Mouse (Mus musculus) heart, embryonic 14.5 days (tissue): Measurements from ENCODE around the gene Cdkal1. TPM values are rescaled to one million over a fixed set of nuclear protein-coding genes. Genes with fewer than 3 reads are reported as not detected.

Experiments
- ATAC-seq: fragments of 200-750 bp; cut with Nextera tagmentation; 2 replicates; pipeline ENCODE4 v1.8.0; 2017; ENCODE audit warnings: low read depth, moderate TSS enrichment; ENCODE audit not compliant: insufficient number of reproducible peaks, insufficient read depth, low FRiP score
- H3K27ac ChIP-seq, 2 experiments: fragments of 200-500 bp in 1 of 2; fragments of 300-500 bp in 1 of 2; sonication (generic) in 1 of 2; replicated peaks in 1 of 2; 2 replicates each; pipeline ENCODE4 v1.5.1; 2012 to 2014; ENCODE audit warnings: low read depth in 2 of 2, low read length in 2 of 2, control low read depth in 1 of 2, mild to moderate bottlenecking in 1 of 2, mixed read lengths in 1 of 2; ENCODE audit not compliant: control insufficient read depth in 1 of 2, insufficient read depth in 1 of 2
- H3K27me3 ChIP-seq: fragments of 300-500 bp; sonication (generic); 2 replicates; pipeline ENCODE4 v1.6.1; 2014; ENCODE audit warnings: mild to moderate bottlenecking, low read length, control low read depth; ENCODE audit not compliant: control insufficient read depth, insufficient read depth
- H3K36me3 ChIP-seq: fragments of 300-500 bp; sonication (generic); 2 replicates; pipeline ENCODE4 v1.6.1; 2014; ENCODE audit warnings: mild to moderate bottlenecking, control low read depth, low read length, mixed read lengths; ENCODE audit not compliant: control insufficient read depth, insufficient read depth
- H3K4me1 ChIP-seq, 2 experiments: fragments of 200-500 bp in 1 of 2; fragments of 300-500 bp in 1 of 2; sonication (generic) in 1 of 2; 2 replicates each; pipeline ENCODE4 v1.6.1; 2012 to 2014; ENCODE audit warnings: low read length in 2 of 2, control low read depth in 1 of 2, mixed read lengths in 1 of 2; ENCODE audit not compliant: control insufficient read depth in 2 of 2, insufficient read depth in 2 of 2
- H3K4me2 ChIP-seq: fragments of 300-500 bp; sonication (generic); 2 replicates; pipeline ENCODE4 v1.6.1; 2014; ENCODE audit warnings: mild to moderate bottlenecking, low read length
- H3K4me3 ChIP-seq, 2 experiments: fragments of 200-500 bp in 1 of 2; fragments of 300-500 bp in 1 of 2; sonication (generic) in 1 of 2; 2 replicates each; pipeline ENCODE4 v1.5.1; 2012 to 2014; ENCODE audit warnings: low read length in 2 of 2, mild to moderate bottlenecking in 2 of 2, control low read depth in 1 of 2, low read depth in 1 of 2, moderate library complexity in 1 of 2; ENCODE audit not compliant: control insufficient read depth in 1 of 2, insufficient read depth in 1 of 2
- H3K9ac ChIP-seq: fragments of 300-500 bp; sonication (generic); 2 replicates; pipeline ENCODE4 v1.6.1; 2014; ENCODE audit warnings: mild to moderate bottlenecking, low read length
- H3K9me3 ChIP-seq: fragments of 300-500 bp; sonication (generic); 2 replicates; pipeline ENCODE4 v1.6.1; 2016; ENCODE audit warnings: low read length, control low read depth; ENCODE audit not compliant: control insufficient read depth
- WGBS: fragments of 180-500 bp; shearing (Covaris S2); extraction: QIAGEN DNeasy Blood & Tissue Kit; methylation state at CpG from one replicate; pipeline ENCODE4 v1.1.7; 2014; 5-methylcytosine and 5-hydroxymethylcytosine counted together
- polyA plus RNA-seq: library from polyadenylated mRNA; unstranded; fragments of >200 nt; fragmentation: Nextera tagmentation; extraction: Ambion mirVana; gene quantifications from 2 replicates; pipeline ENCODE4 v1.2.1, GENCODE M21; 2014

Gene Cdkal1
- polyA plus RNA-seq, 1 experiment from 2014 or later: 28.3 TPM

DNA sequence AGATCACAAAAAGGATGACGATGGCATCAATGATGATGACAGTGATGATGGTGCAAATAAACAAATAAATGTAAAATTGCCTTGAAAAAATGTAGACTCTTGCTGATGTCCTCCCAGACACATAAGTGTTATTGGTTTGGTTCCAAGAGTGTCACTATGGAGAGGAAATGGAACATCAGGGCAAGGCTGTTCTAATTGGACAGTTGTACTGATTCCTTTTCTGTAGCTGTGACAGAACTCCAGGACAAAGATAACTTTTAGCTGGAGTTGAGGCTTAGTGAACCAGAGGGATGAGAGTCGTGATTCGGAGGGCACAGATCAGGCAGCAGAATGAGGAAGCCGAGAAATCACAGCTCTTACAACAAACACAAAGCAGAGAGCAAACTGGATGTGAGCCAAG is 111.7 kb downstream of the Cdkal1 start:
- Histone ChIP-seq H3K4me1 (peaks cover 4 to 7% of the 10 kb centered on the region in 2 experiments; a peak in 2 of 4 replicates), H3K4me3 (no peak overlapping the region), H3K36me3 (no peaks in the 10 kb centered on the region), H3K27ac (no peak overlapping the region), H3K27me3 (no peaks in the 10 kb centered on the region), H3K9ac (no peak overlapping the region), H3K9me3 (no peaks in the 10 kb centered on the region), H3K4me2 (no peak overlapping the region)
- ATAC-seq: no peak
- WGBS: 48% methylated on average over 4 of the region's 4 CpGs

GRCm38 (mm10) chr13:29737675-29738461 is 117.6 kb downstream of the Cdkal1 start:
- Histone ChIP-seq H3K4me1 (0 out of 4 replicates have a peak, but pooled peaks cover 0 to 6% of the 10 kb centered on the region in 2 experiments), H3K4me2 (no peak overlapping the region), H3K27me3 (no peaks in the 10 kb centered on the region), H3K9me3 (no peaks in the 10 kb centered on the region), H3K9ac (no peak overlapping the region), H3K27ac (no peak overlapping the region), H3K36me3 (no peaks in the 10 kb centered on the region), H3K4me3 (no peak overlapping the region)
- no peak for ATAC-seq
- 88% methylated on average over 5 of the region's 5 CpGs for WGBS

DNA sequence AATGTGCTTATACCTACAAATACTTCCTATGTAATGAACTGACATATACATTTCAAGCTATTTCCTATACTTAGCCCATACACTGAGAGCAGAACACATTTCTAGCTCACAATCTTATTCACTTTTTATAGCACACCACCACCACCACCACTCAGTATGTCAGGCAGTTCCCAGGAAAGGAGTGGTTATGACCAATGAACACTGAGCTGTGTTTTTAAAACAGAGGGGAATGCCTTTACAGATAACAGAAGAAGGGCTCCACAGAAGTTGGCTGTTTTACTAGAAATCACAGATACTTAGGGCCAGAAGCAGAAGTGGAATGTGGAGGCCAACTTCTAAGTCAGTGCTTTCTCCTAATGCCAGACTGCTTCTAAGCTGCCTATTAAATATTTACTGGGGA is 121.0 kb downstream of the Cdkal1 start:
- H3K27ac ChIP-seq: peak overlapping the region in 1 of 2 experiments; percentile 15; a peak in 2 of 4 replicates

DNA sequence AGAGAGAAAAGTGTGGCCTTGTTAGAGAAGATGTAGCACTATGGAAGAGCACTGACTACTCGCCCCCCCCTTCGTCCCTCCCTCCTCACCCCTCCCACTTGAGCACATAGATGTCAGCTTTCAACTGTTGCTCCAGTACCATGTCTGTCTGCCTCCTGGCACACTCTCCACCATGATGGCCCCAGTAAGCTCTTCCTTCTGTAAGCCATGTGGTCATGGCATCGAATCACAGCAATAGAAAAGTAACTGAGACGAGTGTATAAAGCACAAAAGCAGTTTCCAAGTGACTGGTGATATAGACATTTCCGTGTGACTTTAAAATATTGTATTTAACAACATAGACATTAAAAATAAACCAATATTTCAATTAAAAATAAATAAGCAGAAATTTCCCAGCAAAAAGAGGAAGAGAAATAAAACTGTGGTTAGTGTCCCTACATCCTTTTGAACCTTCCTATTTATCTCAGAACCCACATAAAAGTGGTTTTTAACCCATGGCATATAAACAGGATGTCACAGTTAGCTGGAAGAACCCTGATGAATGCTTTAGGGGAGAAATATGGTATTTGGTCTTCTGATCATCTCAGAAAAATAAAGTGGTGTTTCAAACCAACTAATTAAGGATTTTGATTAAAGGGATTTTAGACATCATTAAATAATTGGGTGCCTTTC is 129.2 kb downstream of the Cdkal1 start:
- Histone ChIP-seq H3K4me2 (no peak overlapping the region), H3K9ac (no peak overlapping the region), H3K4me3 (no peak overlapping the region), H3K27ac (no peak overlapping the region), H3K36me3 (no peaks in the 10 kb centered on the region), H3K4me1 (no peaks in the 10 kb centered on the region), H3K27me3 (no peaks in the 10 kb centered on the region), H3K9me3 (no peaks in the 10 kb centered on the region)
- 93% methylated on average over 5 of the region's 5 CpGs for WGBS
- ATAC-seq: no peak

More for the DNA sequence above, 121.0 kb downstream of the Cdkal1 start:
- Histone ChIP-seq H3K9ac (no peak overlapping the region), H3K27me3 (no peaks in the 10 kb centered on the region), H3K4me3 (no peak overlapping the region), H3K4me1 (0 out of 4 replicates have a peak, but pooled peaks cover 0 to 6% of the 10 kb centered on the region in 2 experiments), H3K36me3 (no peaks in the 10 kb centered on the region), H3K9me3 (no peaks in the 10 kb centered on the region), H3K4me2 (no peak overlapping the region)
- no peak for ATAC-seq

DNA sequence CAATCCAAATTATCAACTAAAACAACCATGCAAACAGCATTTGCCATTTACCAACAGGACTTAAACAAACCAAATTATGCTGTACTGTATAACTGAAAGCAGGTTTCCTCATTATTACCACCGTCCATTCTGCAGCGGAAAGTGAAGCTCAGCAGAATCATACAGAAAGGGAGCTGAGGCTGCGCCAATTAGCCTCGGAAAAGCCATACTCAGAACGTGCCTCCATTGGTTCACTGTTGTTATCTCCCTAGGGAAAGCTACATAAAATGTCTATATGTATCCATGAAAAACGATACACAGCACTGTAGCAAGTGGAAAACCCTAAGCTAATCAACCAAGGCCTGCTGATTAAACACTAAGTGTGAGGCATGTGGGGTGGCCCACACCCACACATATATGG is 130.6 kb downstream of the Cdkal1 start:
- WGBS: 88% methylated on average over 6 of the region's 6 CpGs

GRCm38 (mm10) chr13:29723150-29723549 is 132.3 kb downstream of the Cdkal1 start:
- no peaks in the 10 kb centered on the region for H3K36me3 ChIP-seq
- no peaks in the 10 kb centered on the region for H3K27me3 ChIP-seq
- ATAC-seq: no peak
- no peak overlapping the region for H3K9ac ChIP-seq
- H3K9me3 ChIP-seq: no peaks in the 10 kb centered on the region
- H3K4me2 ChIP-seq: no peak overlapping the region
- no peak overlapping the region for H3K4me3 ChIP-seq
- H3K27ac ChIP-seq: no peak overlapping the region
- no peaks in the 10 kb centered on the region; a peak in 1 of 4 replicates for H3K4me1 ChIP-seq
- WGBS: 67% methylated on average over 1 of the region's 1 CpGs

More for the DNA sequence above, 130.6 kb downstream of the Cdkal1 start:
- Histone ChIP-seq H3K9ac (no peak overlapping the region), H3K4me2 (no peak overlapping the region), H3K9me3 (no peaks in the 10 kb centered on the region), H3K36me3 (no peaks in the 10 kb centered on the region), H3K4me3 (no peak overlapping the region), H3K27me3 (no peaks in the 10 kb centered on the region), H3K27ac (no peak overlapping the region), H3K4me1 (no peaks in the 10 kb centered on the region; a peak in 1 of 4 replicates)
- ATAC-seq: no peak

- H3K27ac ChIP-seq: no peak overlapping the region
- H3K4me1 ChIP-seq: peaks cover 5 to 9% of the 10 kb centered on the region in 2 experiments
- WGBS: 86% methylated on average over 5 of the region's 5 CpGs
- no peaks in the 10 kb centered on the region for H3K27me3 ChIP-seq
- no peak overlapping the region for H3K9ac ChIP-seq
- no peak for ATAC-seq
- H3K36me3 ChIP-seq: no peaks in the 10 kb centered on the region
- no peaks in the 10 kb centered on the region for H3K9me3 ChIP-seq
- H3K4me2 ChIP-seq: no peak overlapping the region
- H3K4me3 ChIP-seq: no peak overlapping the region
Measured at GRCm38 (mm10) chr13:29721206-29721605, 134.3 kb downstream of the Cdkal1 start.
